Mouse (Mus musculus) layer of hippocampus, adult 11-12 months (tissue): ENCODE measurements around the gene Ttc13.

Experiments
- DNase-seq: peaks from one replicate; pipeline ENCODE4 v3.0.0; 2022; ENCODE audit warnings: low spot score

The Ttc13 gene

DNA sequence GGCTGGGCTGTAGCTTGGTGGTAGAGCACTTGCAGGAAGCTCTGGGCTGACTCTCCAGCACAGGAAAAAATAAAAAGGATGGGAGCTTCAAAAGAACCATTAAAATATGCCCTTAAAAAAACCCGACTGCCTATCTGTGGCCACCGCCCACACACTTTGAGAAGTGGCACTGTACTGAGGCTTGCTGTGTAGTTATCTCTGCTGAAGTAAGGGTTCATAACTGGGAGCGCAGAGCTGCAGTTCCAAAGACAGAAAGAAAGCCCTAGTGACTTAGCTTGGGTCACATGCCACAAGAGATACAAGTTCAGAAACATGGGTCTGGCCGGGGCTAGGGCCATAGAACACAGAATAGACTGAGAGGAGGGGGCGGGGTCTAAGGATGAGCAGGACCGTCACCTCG is 63.8 kb downstream of the Ttc13 start:
- no peak for DNase-seq

DNA sequence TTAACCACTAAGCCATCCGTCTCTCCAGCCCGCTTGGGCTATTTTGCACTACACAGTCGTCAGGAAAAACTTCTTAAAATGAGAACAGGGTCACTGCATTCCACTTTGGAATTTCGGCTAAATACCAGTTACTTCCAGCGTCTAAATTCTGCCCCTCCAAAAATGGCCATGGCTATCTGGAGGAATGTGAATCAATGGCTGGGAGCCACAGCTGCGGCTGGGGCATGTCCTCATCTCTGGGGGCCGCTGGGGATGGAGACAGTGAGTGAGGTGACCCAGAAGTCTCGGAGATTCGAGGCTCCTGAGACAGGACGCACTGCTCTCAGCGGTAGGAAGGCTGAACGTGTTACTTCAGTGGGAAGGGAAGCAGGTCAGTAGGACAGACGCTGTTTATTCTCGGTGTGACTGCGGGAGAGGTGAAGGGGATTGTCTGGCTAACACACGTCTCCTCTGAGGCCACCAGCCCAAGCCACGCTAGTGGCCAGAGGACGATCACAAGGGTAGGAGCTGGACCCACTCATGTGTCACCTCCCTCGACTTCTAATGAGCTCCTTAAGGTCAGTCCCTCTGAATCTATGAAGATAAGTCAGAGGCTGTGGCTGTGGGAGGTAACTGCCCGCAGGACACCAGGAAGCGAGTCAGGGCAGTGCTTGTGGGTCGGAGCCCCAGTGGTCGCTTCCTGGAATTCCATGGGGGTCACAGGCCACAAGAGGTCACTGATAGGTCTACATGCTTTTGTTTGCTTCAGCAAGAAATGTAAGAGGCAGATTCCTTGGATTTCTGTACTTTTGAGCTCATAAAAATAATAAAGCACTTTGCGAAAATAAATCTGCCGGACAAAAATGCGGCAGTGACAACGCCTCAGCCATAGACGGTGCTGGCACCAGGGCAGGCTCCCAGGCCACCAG is 68.0 kb downstream of the Ttc13 start:
- no peak for DNase-seq

DNA sequence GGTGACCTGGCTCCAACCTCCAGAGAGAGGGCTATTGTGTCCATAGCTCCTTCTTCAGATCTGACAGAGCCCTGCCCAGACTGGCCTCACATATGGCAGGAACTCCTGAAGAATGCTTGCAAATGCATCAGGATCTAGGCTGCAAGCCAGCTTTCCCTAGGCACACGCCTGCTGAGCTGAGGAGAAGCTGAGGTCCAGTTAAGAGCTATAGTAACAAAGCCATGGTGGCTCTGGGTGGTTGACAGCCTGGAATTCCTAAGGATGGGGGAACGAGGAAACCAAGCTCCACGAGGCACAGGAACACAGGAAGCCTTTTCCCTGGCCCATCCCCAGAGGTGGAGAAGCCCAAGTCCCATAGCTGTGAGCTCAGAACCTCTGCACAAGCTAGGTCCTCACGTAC is 69.2 kb downstream of the Ttc13 start:
- DNase-seq, result no peak

DNA sequence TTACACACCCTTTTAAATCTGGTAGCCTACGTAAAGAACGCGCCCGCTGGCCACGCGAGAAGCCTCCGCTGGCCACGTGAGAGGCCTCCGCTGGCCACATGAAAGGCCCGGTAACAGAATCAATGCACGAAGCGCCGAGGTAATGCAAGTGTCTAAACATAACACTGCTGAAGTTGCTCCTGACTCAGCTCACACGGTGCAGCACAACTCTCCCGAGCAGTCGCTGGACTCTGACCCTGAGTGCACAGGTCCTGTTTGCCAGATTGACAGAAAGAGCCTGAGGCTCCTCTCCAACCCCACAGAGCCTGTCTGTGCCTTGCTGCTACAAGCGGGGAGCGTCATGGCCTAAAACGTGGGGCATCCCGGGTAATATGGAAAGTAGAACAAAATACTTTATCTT is 70.0 kb downstream of the Ttc13 start:
- DNase-seq, result no peak

DNA sequence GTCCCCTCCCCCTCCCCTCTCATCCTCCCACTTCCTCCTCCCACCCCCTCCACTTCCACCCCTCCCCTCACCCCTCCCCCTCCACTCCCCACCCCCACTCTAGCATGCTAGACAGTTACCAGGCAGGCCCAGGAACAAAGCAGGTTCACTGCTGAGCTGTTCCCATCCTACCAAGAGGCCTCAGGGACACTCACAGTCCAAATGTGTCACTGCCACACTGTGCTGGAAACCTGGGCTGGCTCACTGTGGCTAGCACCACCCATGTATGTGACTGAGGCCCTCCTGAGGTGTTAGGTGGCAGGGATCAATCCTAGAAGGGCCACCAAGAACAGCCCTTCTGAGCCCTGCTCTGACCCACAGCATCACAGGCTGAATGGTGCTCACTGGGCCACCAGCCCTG is 73.5 kb downstream of the Ttc13 start:
- DNase-seq, result no peak

DNA sequence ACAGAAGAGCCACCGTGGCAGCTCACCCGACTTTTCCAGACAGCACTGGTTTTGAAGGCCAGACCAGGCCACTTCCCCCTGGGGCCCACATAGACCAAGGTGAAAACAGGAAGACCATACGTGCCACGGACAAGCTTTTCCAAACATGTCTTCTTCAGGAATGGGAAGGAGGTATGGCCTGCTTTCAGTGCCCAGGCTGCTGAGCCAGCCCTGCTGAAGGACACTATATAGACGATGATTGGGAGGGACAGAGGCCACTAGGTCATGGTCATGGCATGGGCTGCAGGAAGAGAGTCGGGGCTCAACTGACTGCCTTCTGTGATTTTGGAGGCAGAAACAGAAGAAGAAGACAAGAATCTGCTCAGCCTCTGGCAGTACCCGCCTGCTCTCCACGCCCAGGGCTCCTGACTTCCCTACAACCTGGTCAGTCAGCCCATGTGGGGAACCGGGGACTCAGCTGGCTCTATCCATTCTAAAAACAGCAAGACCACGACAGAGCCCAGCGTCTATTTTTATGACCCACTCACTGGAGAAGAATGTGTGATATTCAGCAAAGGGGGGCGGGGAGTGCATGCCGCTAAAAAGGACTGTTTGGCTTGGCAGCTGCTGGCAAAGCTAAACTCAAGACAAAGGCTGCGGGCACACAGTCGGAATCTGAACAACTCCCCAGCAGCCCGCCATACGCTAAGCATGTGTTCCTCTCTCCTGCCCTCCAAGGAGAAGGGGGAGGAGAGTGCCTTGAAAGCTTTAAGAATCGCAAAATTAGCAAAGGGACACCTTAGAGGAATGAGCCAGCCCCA is 78.0 kb downstream of the Ttc13 start:
- peak; percentile 76 for DNase-seq

DNA sequence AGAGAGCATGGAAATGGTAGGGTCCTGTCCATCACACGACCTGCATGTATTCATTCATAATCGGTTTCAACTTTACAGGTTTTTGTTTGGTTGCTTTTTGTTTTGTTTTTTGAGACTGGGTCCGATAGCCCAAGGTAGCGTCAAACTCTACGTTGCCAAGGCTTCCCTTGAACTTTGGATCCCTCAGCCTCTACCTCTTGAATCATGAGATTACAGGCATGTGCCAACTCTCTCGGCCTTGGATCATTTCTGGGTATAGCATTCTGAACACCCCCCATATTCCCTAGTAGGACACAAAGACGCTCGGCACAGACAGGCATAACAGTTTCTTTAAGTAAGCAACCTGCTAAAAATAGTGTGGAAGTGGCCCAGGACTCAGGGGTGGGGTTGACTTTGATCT is 80.2 kb downstream of the Ttc13 start:
- DNase-seq, result no peak

DNA sequence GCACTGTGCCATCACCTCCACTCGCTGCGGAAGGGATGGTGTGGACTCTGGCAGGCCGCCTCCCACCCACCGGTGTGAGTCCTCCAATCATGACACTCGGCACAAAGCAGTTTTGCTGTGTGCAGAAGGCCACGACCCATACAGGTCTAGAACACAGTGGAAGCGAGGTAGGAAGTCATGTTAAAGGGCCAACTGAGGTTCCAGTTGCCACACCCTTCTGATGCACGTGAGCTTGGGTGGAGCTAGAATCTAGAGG is 86.6 kb downstream of the Ttc13 start:
- no peak for DNase-seq

DNA sequence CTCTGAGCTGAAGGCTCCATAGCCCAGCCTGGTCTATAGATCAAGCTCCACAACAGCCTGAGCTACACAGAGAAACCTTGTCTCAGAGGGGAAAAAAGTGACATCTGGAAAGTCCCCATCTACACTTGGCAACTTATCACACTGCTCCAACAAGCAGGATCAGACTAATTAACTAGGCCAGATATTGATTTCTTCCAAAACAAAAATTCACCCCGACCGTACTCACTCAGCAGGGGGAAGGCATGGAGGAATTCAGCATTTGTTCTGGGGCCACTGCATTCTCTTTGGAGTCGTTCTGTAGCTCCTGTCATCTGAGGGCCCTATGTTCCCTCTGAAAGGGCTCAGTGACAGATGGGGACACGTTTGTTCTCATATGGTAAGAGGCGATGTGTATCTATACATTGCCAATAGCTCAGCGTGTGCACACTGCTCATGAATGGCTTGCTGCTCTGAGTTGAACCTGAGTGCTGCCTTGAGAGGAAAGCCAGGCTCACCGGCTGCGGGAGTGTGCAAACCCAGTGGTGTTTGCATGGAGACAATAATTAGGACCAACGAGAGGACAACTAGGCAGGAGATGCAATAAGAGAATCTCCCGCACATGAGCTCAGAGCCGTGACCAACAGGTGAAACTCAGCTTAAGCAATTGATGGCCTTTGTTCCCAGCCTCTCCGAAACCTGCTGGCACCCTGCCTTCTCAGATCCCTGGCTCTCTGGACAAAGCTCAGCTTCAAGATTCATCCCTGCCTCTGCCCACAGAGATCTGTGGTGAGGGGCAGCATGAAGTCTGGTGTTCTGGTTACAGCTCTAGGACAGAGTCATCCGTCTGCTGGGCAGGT is 87.2 kb downstream of the Ttc13 start:
- no peak for DNase-seq

DNA sequence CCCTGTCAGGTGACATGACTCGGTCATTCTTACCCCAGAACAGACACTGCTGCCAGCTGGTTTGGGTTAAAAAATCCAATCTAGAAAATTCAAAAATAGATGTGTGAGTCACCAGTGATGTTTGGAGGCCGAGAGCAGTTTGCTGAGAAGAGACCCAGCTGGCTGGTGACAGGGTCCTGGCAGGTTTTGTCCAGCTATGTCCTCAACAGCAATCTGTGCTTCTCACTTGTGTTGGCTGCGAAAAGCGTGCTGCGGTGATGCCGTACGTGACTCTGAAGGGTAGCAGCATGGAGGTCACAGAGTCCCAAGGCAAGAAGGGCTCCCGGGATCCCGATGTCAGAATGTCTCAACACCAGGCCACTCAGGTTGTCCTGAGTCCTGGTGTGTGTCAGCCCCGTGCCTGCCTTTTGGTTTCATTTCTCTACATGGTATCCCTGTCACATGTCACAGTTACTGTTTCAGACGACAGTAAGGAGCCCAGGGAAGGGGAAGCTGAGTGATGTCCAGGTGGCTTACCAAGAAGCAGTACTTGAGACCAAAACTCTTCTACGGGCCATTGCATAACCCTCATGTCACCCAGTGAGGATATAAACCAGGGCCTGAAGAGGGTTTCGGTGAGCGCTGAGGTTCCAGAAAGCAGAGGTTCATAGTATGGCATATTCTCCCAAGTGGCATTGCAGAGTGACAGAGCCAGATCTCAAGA is 88.6 kb downstream of the Ttc13 start:
- no peak for DNase-seq

DNA sequence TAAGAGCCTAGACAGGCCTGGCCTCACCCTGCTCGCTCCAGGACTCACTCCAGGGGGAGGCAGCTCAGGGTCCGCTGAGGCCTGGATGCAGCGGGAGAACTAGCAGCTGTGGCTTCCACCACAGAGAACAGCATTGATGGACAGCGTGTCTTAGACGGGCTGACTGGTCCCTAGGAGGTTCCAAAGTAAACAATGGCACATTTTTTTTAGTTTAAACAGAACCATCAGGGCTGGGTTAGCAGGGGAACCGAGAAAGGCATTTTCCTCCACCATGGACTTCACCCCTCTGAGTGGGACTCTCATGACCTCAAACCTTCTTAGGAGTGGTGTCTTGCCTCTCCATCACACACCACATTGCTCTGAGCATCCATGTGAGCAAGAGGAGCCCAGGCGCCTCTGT is 89.8 kb downstream of the Ttc13 start:
- DNase-seq, result no peak

DNA sequence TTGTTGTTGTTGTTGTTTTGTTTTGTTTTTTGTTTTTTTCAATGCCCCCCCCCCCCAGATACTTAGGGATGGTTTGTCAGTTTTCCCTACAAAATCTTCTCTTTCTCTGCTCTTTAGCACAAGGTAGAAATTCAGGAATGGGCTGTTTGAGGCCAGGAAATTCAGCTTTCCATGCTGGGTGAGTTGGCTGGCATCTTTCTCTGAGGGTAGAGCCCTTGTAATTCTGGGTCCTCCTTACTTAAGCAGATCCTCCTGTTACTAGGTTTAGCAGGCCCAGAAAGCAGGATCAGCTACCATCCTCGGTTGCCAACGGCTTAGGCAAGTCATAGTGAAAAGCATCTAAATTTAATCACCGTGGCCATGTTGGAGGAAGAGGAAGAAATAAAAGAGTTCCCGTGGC is 90.9 kb downstream of the Ttc13 start:
- no peak for DNase-seq

DNA sequence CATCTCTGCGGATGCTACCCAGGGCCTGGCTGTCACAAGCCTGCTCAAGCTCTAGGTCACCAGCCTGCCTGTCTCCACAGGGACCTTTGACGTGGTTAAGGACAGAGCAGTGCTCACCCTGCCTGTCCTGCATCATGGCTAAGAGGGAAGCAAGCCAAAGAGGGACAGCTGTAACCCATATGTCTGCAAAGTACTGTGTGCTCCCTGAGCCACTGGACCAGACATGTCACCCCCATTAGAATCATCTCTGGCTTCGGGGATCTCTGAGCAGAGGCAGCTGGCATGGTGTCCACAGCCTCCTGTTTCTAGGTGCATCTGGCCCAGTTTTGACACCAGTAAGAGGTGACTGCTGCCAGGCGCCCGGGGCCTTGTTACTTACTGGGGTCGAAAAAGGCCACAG is 91.3 kb downstream of the Ttc13 start:
- DNase-seq, result no peak

DNA sequence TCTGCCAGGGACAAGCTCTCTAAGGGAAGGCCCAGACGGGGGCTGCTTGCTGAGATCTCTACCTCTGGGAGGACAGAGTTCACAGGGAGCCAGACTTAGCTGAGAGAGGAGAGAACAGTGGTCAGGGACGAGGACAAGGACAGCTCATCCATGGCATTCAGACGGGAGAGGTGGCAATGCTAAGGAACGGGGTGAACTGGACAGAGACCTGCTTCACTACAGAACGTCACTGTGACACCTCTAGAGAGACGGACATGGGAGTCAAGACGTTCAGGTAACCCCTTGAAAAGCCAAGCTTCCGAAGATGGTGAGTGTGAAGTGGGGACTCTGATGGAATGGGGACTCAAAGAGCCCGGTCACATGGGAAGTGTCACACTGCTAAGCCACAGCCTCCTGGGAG is 95.5 kb downstream of the Ttc13 start:
- DNase-seq, result no peak
